ENCODE assay signal across 8 mouse cellular contexts in the genomic region with DNA sequence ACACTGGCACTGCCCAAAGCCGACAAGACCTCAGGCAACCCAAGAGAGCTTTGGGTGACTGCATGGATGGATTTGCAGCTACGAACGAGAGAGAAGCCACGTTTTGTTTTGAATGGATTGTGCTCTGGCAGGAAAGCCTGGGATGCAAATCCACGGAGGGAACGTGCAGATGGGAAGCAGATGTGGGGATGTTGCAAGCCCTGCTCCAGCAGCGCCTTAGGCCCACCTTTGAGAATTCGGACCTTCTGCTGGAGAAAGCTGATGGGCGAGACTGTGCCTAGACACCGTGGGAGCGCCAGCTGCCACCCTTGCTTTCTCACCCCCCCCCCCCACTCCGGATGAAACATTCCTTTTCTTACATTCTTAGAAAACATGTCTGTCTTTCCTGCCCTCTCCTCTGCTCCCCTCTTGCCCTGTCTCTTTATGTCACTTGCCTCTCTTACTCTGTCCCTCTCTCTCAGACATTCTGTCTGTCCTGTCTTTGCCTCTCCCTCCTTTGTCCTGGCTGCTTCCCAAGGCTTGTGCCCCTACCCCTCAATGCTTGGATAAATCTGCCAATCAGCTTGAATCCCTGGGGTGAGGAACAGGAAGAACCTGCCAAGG. TPM values are rescaled to one million over a fixed set of nuclear protein-coding genes. Genes with fewer than 3 reads are reported as not detected.
DNase-seq lines count a peak whose midpoint lies in the region; ATAC-seq and TF ChIP-seq lines count a peak whose summit lies in the region.
"Had no signal": no experiment of that assay in that cellular context is flagged by ENCODE, and none has a peak within 500 bp of the region (broad histone marks: within the 10 kb centered on the region; RNA-seq: fewer than 3 reads in every experiment).

No protein-coding gene starts in this region.

- no peaks in the 10 kb centered on the region for H3K36me3 ChIP-seq in heart, embryonic 13.5 days
- H3K36me3 ChIP-seq in lung, postnatal 0 days (ENCODE audit: insufficient read depth, low read length): no peaks in the 10 kb centered on the region

- no peaks in the 10 kb centered on the region for H3K9me3 ChIP-seq in heart, embryonic 13.5 days
- no peaks in the 10 kb centered on the region for H3K9me3 ChIP-seq in lung, postnatal 0 days (ENCODE audit: low read length)

- WGBS in heart, embryonic 13.5 days: 70% methylated on average over 12 of the region's 12 CpGs
- 62% methylated on average over 12 of the region's 12 CpGs for WGBS in lung, postnatal 0 days

- TF ChIP-seq EP300 in lung, postnatal 0 days (IDR thresholded peaks at IDR 0.05): no peak

- H3K4me1 ChIP-seq in heart, embryonic 13.5 days: peaks cover 18% of the 10 kb centered on the region
- H3K4me1 ChIP-seq in lung, postnatal 0 days (ENCODE audit: insufficient read depth, low read depth, low read length): no peaks in the 10 kb centered on the region; the same call in 1 of the 2 replicates

- no peak overlapping the region for H3K9ac ChIP-seq in heart, embryonic 13.5 days
- H3K9ac ChIP-seq in lung, postnatal 0 days (replicated peaks; ENCODE audit: low read depth): no peak overlapping the region

- peak overlapping the region; percentile 61 for H3K27ac ChIP-seq in heart, embryonic 13.5 days (replicated peaks)
- peak overlapping the region; percentile 71; the same call in 1 of the 2 replicates for H3K27ac ChIP-seq in lung, postnatal 0 days (ENCODE audit: low read length)

- no peaks in the 10 kb centered on the region for H3K27me3 ChIP-seq in heart, embryonic 13.5 days (replicated peaks)
- H3K27me3 ChIP-seq in lung, postnatal 0 days (replicated peaks; ENCODE audit: insufficient read depth, low read length): no peaks in the 10 kb centered on the region

- H3K4me2 ChIP-seq in heart, embryonic 13.5 days: no peak overlapping the region
- no peak overlapping the region for H3K4me2 ChIP-seq in lung, postnatal 0 days (replicated peaks; ENCODE audit: low read depth, low read length)

- peak; percentile 15 for DNase-seq in R1 (ENCODE audit: low read depth, low spot score)
- DNase-seq in embryo, embryonic 11 days: peak; percentile 48
- DNase-seq in lung, postnatal 0 days (ENCODE audit: low spot score): no peak
- DNase-seq in layer of hippocampus, adult 11-12 months (ENCODE audit: low spot score): no peak
- no peak for DNase-seq in left cerebral cortex, postnatal 14 days (ENCODE audit: low spot score in 2 of 2)

- no peak for ATAC-seq in heart, embryonic 13.5 days (ENCODE audit: extremely low read depth, insufficient number of reproducible peaks, low FRiP score, low TSS enrichment)
- peak; percentile 28; the same call in 1 of the 2 replicates for ATAC-seq in lung, postnatal 0 days
- ATAC-seq in CD4-positive, CD25-positive, alpha-beta regulatory T cell, adult 4 months: no peak
- ATAC-seq: inflammation-experienced regulatory T-cells, adult 6 months had no signal

- TF ChIP-seq CTCF in lung, postnatal 0 days (IDR thresholded peaks at IDR 0.05): no peak

- no peak overlapping the region for H3K4me3 ChIP-seq in heart, embryonic 13.5 days
- no peak overlapping the region for H3K4me3 ChIP-seq in lung, postnatal 0 days (ENCODE audit: low read depth, low read length)

- intact Hi-C loops in left cerebral cortex, postnatal 14 days (cut with DNase I): no loop called here

RNA-seq across cellular contexts. Expression of a gene that starts 30.8 kb away (rescaled TPM):
- polyA plus RNA-seq in heart, embryonic 13.5 days (2015; fragmentation: Nextera tagmentation; extraction: Ambion mirVana): 1.8 TPM in 2 replicates
- 22.4 and 25.7 TPM in 2 replicates for polyA plus RNA-seq in lung, postnatal 0 days (2015; fragmentation: Nextera tagmentation; extraction: Ambion mirVana)
- total RNA-seq in left cerebral cortex, postnatal 14 days (2021): 1 to 10 TPM; 1.1 to 1.2 TPM
- polyA plus RNA-seq in CD4-positive, CD25-positive, alpha-beta regulatory T cell, adult 4 months (2017; shearing (Covaris generic)): not detected
- polyA plus RNA-seq: inflammation-experienced regulatory T-cells, adult 6 months had no signal

Comparison
In these comparisons a context has a peak if more than half of its experiments do, and no peak if none do; other contexts are left out.
1. DNase-seq: peak in R1 (single experiment) and embryo, embryonic 11 days (single experiment); none in lung, postnatal 0 days (single experiment), layer of hippocampus, adult 11-12 months (single experiment) and left cerebral cortex, postnatal 14 days (0 of 2).